Mouse (Mus musculus) lung, embryonic 14.5 days (tissue): ENCODE measurements around the gene Nkap. TPM values are rescaled to one million over a fixed set of nuclear protein-coding genes. Genes with fewer than 3 reads are reported as not detected.

Experiments used
- ATAC-seq: fragments of 200-750 bp; cut with Nextera tagmentation; 2 replicates; pipeline ENCODE4 v1.8.0; 2017; ENCODE audit warnings: mild to moderate bottlenecking, moderate TSS enrichment, moderate library complexity; ENCODE audit not compliant: insufficient read depth
- DNase-seq: peaks from one replicate; pipeline ENCODE4 v3.0.0-alpha.2; 2015
- H3K27ac ChIP-seq: fragments of 300-500 bp; sonication (generic); 2 replicates; pipeline ENCODE4 v1.5.1; 2014; ENCODE audit warnings: low read depth, mild to moderate bottlenecking, moderate library complexity
- H3K27me3 ChIP-seq: fragments of 300-500 bp; sonication (generic); 2 replicates; pipeline ENCODE4 v1.6.1; 2014; ENCODE audit warnings: low read length, control low read depth; ENCODE audit not compliant: insufficient read depth
- H3K36me3 ChIP-seq: fragments of 300-500 bp; sonication (generic); 2 replicates; pipeline ENCODE4 v1.6.1; 2014; ENCODE audit warnings: control low read depth; ENCODE audit not compliant: insufficient read depth
- H3K4me1 ChIP-seq: fragments of 300-500 bp; sonication (generic); 2 replicates; pipeline ENCODE4 v1.6.1; 2014; ENCODE audit warnings: antibody characterized with exemption, control low read depth; ENCODE audit not compliant: insufficient read depth
- H3K4me2 ChIP-seq: fragments of 300-500 bp; sonication (generic); 2 replicates; pipeline ENCODE4 v1.6.1; 2014; ENCODE audit warnings: mild to moderate bottlenecking
- H3K4me3 ChIP-seq: fragments of 300-500 bp; sonication (generic); 2 replicates; pipeline ENCODE4 v1.5.1; 2014; ENCODE audit warnings: low read depth, low read length
- H3K9ac ChIP-seq: fragments of 300-500 bp; sonication (generic); 2 replicates; pipeline ENCODE4 v1.6.1; 2014
- H3K9me3 ChIP-seq: fragments of 300-500 bp; sonication (generic); 2 replicates; pipeline ENCODE4 v1.6.1; 2016; ENCODE audit warnings: low read depth, low read length, control low read depth
- CTCF ChIP-seq: IDR thresholded peaks from 2 replicates; pipeline ENCODE4 v1.5.1; 2016; ENCODE audit warnings: antibody characterized with exemption, low read depth
- WGBS: fragments of 180-500 bp; shearing (Covaris S2); extraction: QIAGEN DNeasy Blood & Tissue Kit; methylation state at CpG from one replicate; pipeline ENCODE4 v1.1.7; 2014; 5-methylcytosine and 5-hydroxymethylcytosine counted together
- polyA plus RNA-seq: library from polyadenylated mRNA; unstranded; fragments of >200 nt; fragmentation: Nextera tagmentation; extraction: Ambion mirVana; gene quantifications from 2 replicates; pipeline ENCODE4 v1.2.1, GENCODE M21; 2014

Nkap gene
- polyA plus RNA-seq, 1 experiment from 2014 or later: 15.9 TPM

GRCm38 (mm10) chrX:37091457-37091856 lies 35.1 kb upstream of the Nkap start:
- H3K4me3 ChIP-seq: no peak overlapping the region
- no peak for TF ChIP-seq CTCF
- H3K27ac ChIP-seq: no peak overlapping the region
- DNase-seq (no peak), ATAC-seq (no peak)
- H3K27me3 ChIP-seq: no peaks in the 10 kb centered on the region
- no peaks in the 10 kb centered on the region for H3K4me1 ChIP-seq
- H3K4me2 ChIP-seq: no peak overlapping the region
- H3K9me3 ChIP-seq: no peaks in the 10 kb centered on the region
- WGBS: 53% methylated on average over 3 of the region's 3 CpGs
- H3K36me3 ChIP-seq: peaks cover 27% of the 10 kb centered on the region
- no peak overlapping the region for H3K9ac ChIP-seq

DNA sequence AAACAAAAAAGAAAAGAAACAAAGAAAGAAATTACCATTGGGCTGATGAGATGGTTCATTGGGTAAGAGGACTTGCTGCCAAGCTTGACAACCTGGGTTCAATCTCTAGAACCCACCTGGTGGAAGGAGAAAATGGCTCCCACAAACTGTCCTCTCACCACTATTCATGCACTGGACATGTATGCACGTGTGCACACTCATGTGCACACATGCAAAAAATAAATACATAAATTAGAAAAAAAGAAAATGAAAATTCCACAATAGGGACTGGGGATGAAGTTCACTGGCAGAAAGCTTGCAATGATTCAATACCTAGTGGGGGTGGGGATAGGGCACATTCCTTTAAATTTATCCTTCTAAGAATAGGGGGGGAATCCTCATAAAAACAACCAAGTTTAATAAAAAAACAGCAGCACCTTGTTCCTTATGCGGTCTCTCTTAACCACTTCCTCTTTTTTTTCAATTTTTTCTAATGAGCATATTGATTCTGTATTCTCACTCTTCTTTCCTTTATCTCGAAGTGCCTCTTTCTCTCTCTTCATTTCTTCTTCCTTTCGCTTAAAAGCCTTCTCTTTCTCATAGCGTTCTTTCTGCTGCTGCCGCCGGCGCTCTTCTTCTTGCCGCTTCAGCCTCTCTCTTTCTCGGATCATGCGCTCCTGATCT lies 31.4 kb upstream of the Nkap start:
- WGBS: 71% methylated on average over 11 of the region's 11 CpGs
- H3K9me3 ChIP-seq: no peaks in the 10 kb centered on the region
- no peak overlapping the region for H3K27ac ChIP-seq
- ATAC-seq (no peak), DNase-seq (no peak)
- H3K4me3 ChIP-seq: no peak overlapping the region
- H3K4me2 ChIP-seq: no peak overlapping the region
- no peaks in the 10 kb centered on the region for H3K4me1 ChIP-seq
- H3K27me3 ChIP-seq: no peaks in the 10 kb centered on the region
- H3K36me3 ChIP-seq: peaks cover 46% of the 10 kb centered on the region
- no peak for TF ChIP-seq CTCF
- no peak overlapping the region for H3K9ac ChIP-seq

DNA sequence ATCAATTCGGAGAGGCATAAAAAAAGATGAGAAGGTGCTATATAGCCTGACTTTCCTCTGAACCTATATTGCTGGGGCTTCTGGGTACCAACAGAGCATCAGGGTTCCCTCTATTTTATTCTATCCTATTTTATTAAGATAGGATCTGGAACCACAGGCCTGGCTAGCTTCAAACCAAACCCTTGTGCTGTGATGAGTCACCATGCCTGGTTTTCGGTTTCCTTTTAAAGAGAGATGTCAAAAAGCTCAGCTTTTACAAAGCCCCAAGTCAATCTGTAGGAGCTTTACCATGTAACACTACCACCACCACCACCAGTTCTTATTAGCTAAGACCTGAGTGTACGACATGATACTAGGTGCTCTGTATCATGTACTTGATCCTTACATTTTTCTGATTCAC lies 27.9 kb upstream of the Nkap start:
- ATAC-seq (no peak), DNase-seq (no peak)
- Histone ChIP-seq H3K27ac (no peak overlapping the region), H3K4me1 (no peaks in the 10 kb centered on the region), H3K4me2 (no peak overlapping the region), H3K9me3 (no peaks in the 10 kb centered on the region), H3K27me3 (no peaks in the 10 kb centered on the region), H3K4me3 (no peak overlapping the region), H3K9ac (no peak overlapping the region), H3K36me3 (peaks cover 35% of the 10 kb centered on the region; the same call in 1 of the 2 replicates)
- TF ChIP-seq CTCF: no peak
- WGBS: 92% methylated on average over 3 of the region's 3 CpGs

- H3K4me3 ChIP-seq: no peak overlapping the region
- H3K27me3 ChIP-seq: no peaks in the 10 kb centered on the region
- H3K4me2 ChIP-seq: no peak overlapping the region
- H3K36me3 ChIP-seq: peaks cover 22% of the 10 kb centered on the region; the same call in 1 of the 2 replicates
- peak; percentile 33; the same call in 1 of the 2 replicates for TF ChIP-seq CTCF
- WGBS: 83% methylated on average over 2 of the region's 2 CpGs
- H3K9ac ChIP-seq: no peak overlapping the region
- DNase-seq (no peak), ATAC-seq (no peak)
- no peak overlapping the region for H3K27ac ChIP-seq
- H3K9me3 ChIP-seq: peaks cover 3% of the 10 kb centered on the region; the same call in 1 of the 2 replicates
- no peaks in the 10 kb centered on the region for H3K4me1 ChIP-seq
Observed at GRCm38 (mm10) chrX:37103826-37104225, 22.8 kb upstream of the Nkap start.

GRCm38 (mm10) chrX:37109526-37110192 lies 16.9 kb upstream of the Nkap start:
- H3K36me3 ChIP-seq: peaks cover 4% of the 10 kb centered on the region; the same call in 1 of the 2 replicates
- H3K27ac ChIP-seq: peak overlapping the region; percentile 79; the same call in 1 of the 2 replicates
- DNase-seq (no peak), ATAC-seq (peak; percentile 84)
- H3K4me3 ChIP-seq: peak overlapping the region; percentile 53
- WGBS: 8% methylated on average over 27 of the region's 27 CpGs
- no peak for TF ChIP-seq CTCF
- no peaks in the 10 kb centered on the region for H3K4me1 ChIP-seq
- peak overlapping the region; percentile 61 for H3K9ac ChIP-seq
- no peaks in the 10 kb centered on the region for H3K27me3 ChIP-seq
- no peaks in the 10 kb centered on the region for H3K9me3 ChIP-seq
- peak overlapping the region; percentile 68 for H3K4me2 ChIP-seq

DNA sequence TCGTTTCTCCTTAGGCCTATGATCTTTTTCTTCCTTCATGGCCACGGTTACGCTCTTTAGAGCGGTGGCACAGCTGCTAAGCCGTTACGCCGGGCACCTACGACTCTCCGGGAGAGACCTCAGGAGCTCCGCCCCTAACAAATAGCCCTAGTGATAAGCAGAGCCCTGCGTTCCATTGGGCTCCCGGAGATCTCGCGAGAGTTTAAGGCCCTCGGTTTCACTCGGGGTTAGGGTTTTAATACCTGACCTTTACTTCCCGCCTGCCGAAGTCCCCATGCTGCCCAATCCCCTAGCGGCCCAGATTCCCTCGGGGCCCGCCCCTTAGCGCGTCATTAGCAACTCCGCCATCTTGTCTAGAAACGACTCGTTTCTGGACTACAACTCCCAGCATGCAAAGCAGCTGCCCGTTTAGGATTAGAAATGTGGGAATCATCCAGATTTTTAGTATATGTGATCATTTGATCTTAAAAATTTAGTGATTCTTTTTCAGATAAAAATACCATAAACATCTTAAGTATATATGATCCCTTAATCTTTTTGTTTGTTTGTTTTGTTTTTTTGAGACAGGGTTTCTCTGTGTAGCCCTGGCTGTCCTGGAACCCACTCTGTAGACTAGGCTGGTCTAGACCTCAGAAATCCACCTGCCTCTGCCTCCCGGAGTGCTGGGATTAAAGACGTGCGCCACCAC lies 16.3 kb upstream of the Nkap start, which contains the start of gene Upf3b:
TSS of gene Upf3b (minus strand) at position 130 of the 688 bp plus-strand sequence.
- WGBS: 10% methylated on average over 30 of the region's 30 CpGs
- ATAC-seq (peak; percentile 99), DNase-seq (peak; percentile 97)
- Histone ChIP-seq H3K4me3 (peak within 1 kb of the TSS; percentile 53), H3K9ac (peak within 1 kb of the TSS; percentile 61), H3K9me3 (no peaks in the 10 kb centered on the region), H3K27me3 (no peaks in the 10 kb centered on the region), H3K36me3 (peaks cover 4% of the 10 kb centered on the region; the same call in 1 of the 2 replicates), H3K27ac (peak within 1 kb of the TSS; percentile 79; the same call in 1 of the 2 replicates), H3K4me2 (peak within 1 kb of the TSS; percentile 68), H3K4me1 (no peaks in the 10 kb centered on the region)
- no peak for TF ChIP-seq CTCF

- Histone ChIP-seq H3K27ac (no peak overlapping the region), H3K9me3 (no peaks in the 10 kb centered on the region), H3K4me1 (no peaks in the 10 kb centered on the region), H3K4me3 (no peak overlapping the region), H3K9ac (no peak overlapping the region), H3K27me3 (no peaks in the 10 kb centered on the region), H3K4me2 (no peak overlapping the region), H3K36me3 (peaks cover 4% of the 10 kb centered on the region; the same call in 1 of the 2 replicates)
- DNase-seq (no peak), ATAC-seq (no peak)
- no peak for TF ChIP-seq CTCF
- 71% methylated on average over 4 of the region's 4 CpGs for WGBS
Observed at GRCm38 (mm10) chrX:37110881-37111193, 15.8 kb upstream of the Nkap start.
